Mouse (Mus musculus): ENCODE measurements at regions not wholly inside any gene's neighbourhood (a gene's known extent, or its start where the extent isn't known, plus 50 kb on each side); places are given as distances from the start of the nearest gene placed in this dataset.

DNA sequence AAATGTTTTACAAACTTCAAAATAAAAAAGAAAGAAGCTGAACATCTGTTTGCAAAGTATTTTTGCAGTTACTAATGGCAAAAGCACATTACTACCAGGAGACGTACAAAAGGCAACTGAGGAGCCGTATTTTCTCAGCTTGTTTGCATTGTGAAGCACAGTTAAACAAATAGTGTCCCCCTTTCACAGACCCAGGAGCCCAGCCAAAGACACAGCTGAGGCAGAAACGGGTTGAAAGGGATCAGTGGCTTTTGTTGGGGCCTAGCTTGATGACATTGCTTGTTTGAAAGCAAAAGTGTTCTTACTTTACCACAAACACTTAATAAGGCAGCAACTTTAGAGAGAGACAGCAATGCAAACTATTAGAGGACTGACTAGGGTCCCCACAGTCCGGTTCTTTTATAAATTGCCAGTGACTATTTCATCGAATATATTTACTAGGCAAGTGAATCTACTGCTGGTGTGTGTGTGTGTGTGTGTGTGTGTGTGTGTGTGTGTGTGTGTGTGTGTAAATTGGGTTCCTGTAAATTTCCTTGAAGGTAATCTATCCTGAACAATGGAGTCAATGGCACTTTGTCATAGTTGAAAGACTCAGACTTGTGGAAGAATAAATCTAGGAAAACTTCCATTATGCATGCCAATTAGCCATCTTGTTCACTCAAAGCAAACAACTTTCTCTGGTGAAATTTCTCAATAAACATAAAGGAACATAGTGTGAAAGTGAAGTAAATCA lies 57.8 kb upstream of the Epha7 start:
- DNase-seq (ENCODE audit: low read depth, low spot score) = peak; percentile 4

DNA sequence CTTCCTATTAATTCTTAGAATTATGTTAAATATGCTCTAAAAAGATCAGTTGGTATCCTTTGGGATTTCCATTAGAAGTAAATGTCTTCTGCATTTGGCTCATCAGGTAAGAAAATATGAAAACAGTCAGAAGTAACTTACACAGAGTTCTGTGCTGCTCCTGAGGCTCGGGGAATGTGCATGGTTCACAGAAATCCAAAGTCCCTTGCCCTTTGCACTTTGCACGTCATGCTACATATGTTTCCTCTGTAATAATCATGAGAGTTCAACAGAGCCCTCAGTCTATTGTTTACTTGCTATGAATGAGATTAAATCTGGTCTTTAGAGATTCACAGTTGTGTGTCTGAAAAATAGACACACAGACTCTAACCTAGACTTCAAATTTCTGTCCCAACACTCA lies 50.6 kb upstream of the Epha7 start:
- no peak for DNase-seq (ENCODE audit: low read depth, low spot score)

Measured in embryo, embryonic 11.5 days (tissue).